8 mouse cellular contexts compared by ENCODE assay signal in genomic region chr5:139818801-139819200, GRCm38 (mm10). TPM values are rescaled to one million over a fixed set of nuclear protein-coding genes. Genes with fewer than 3 reads are reported as not detected.
DNase-seq lines count a peak whose midpoint lies in the region; ATAC-seq and TF ChIP-seq lines count a peak whose summit lies in the region.
"Had no signal": no experiment of that assay in that cellular context is flagged by ENCODE, and none has a peak within 500 bp of the region (broad histone marks: within the 10 kb centered on the region; RNA-seq: fewer than 3 reads in every experiment).

No protein-coding gene starts in this region.

- peak; percentile 64 for DNase-seq in kidney, adult 2 months
- peak; percentile 75 for DNase-seq in NIH3T3 (ENCODE audit: low read depth)
- DNase-seq in embryonic facial prominence, embryonic 14.5 days (ENCODE audit: low spot score): peak; percentile 42
- peak; percentile 70 for DNase-seq in liver, embryonic 13.5 days
- DNase-seq in spleen, postnatal 4 days (ENCODE audit: low spot score in 2 of 2): peak; percentile 84 to 88
- DNase-seq in layer of hippocampus, adult 9-10 months (ENCODE audit: low spot score): no peak

- no peaks in the 10 kb centered on the region for H3K4me1 ChIP-seq in kidney, adult 2 months (ENCODE audit: control insufficient read depth, insufficient read depth, low read length)
- peaks cover 15% of the 10 kb centered on the region for H3K4me1 ChIP-seq in kidney, embryonic 15.5 days
- H3K4me1 ChIP-seq in embryonic facial prominence, embryonic 14.5 days (ENCODE audit: control insufficient read depth, insufficient read depth, low read length): no peaks in the 10 kb centered on the region
- H3K4me1 ChIP-seq in liver, embryonic 13.5 days (replicated peaks): peaks cover 84% of the 10 kb centered on the region

- WGBS in kidney, adult 2 months: 50% methylated on average over 4 of the region's 4 CpGs
- WGBS in kidney, embryonic 15.5 days: 48% methylated on average over 4 of the region's 4 CpGs
- WGBS in embryonic facial prominence, embryonic 14.5 days: 56% methylated on average over 4 of the region's 4 CpGs
- 28% methylated on average over 4 of the region's 4 CpGs for WGBS in liver, embryonic 13.5 days (ENCODE audit: insufficient replicate concordance)

- no peak overlapping the region for H3K4me3 ChIP-seq in kidney, adult 2 months (ENCODE audit: insufficient read depth, low read depth, low read length)
- no peak overlapping the region for H3K4me3 ChIP-seq in kidney, embryonic 15.5 days (replicated peaks)
- H3K4me3 ChIP-seq in embryonic facial prominence, embryonic 14.5 days (ENCODE audit: low read depth, low read length): no peak overlapping the region
- no peak overlapping the region for H3K4me3 ChIP-seq in liver, embryonic 13.5 days (replicated peaks)

- no peaks in the 10 kb centered on the region for H3K27me3 ChIP-seq in kidney, adult 2 months (replicated peaks; ENCODE audit: control insufficient read depth, insufficient read depth, low read length)
- peaks cover 14% of the 10 kb centered on the region for H3K27me3 ChIP-seq in kidney, embryonic 15.5 days
- H3K27me3 ChIP-seq in embryonic facial prominence, embryonic 14.5 days (replicated peaks; ENCODE audit: control insufficient read depth, insufficient read depth, low read length): peaks cover 10% of the 10 kb centered on the region
- peaks cover 5% of the 10 kb centered on the region for H3K27me3 ChIP-seq in liver, embryonic 13.5 days

- no peak overlapping the region for H3K27ac ChIP-seq in kidney, adult 2 months (ENCODE audit: insufficient read depth, low read depth, low read length)
- no peak overlapping the region for H3K27ac ChIP-seq in kidney, embryonic 15.5 days
- no peak overlapping the region for H3K27ac ChIP-seq in embryonic facial prominence, embryonic 14.5 days (replicated peaks; ENCODE audit: low read depth, low read length)
- H3K27ac ChIP-seq in liver, embryonic 13.5 days: peak overlapping the region; percentile 83

- no peak overlapping the region for H3K4me2 ChIP-seq in kidney, embryonic 15.5 days
- no peak overlapping the region for H3K4me2 ChIP-seq in embryonic facial prominence, embryonic 14.5 days (ENCODE audit: low read depth, low read length)
- H3K4me2 ChIP-seq in liver, embryonic 13.5 days: peak overlapping the region; percentile 4; the same call in 1 of the 2 replicates

- TF ChIP-seq POLR2A in kidney, adult 2 months (IDR thresholded peaks at IDR 0.05; ENCODE audit: low read depth, low read length): no peak

- H3K9ac ChIP-seq in kidney, embryonic 15.5 days: no peak overlapping the region
- no peak overlapping the region for H3K9ac ChIP-seq in embryonic facial prominence, embryonic 14.5 days (ENCODE audit: low read depth, low read length)
- H3K9ac ChIP-seq in liver, embryonic 13.5 days: peak overlapping the region; percentile 44

- H3K9me3 ChIP-seq in kidney, embryonic 15.5 days (replicated peaks): no peaks in the 10 kb centered on the region
- no peaks in the 10 kb centered on the region for H3K9me3 ChIP-seq in embryonic facial prominence, embryonic 14.5 days (ENCODE audit: control insufficient read depth, low read length)
- H3K9me3 ChIP-seq in liver, embryonic 13.5 days (replicated peaks): no peaks in the 10 kb centered on the region

- no peak for ATAC-seq in kidney, embryonic 15.5 days (replicated peaks; ENCODE audit: low FRiP score)
- no peak for ATAC-seq in embryonic facial prominence, embryonic 14.5 days (ENCODE audit: low read depth)
- ATAC-seq in liver, embryonic 13.5 days (ENCODE audit: low read depth): peak; percentile 77

- peak; percentile 66 for TF ChIP-seq CTCF in kidney, adult 2 months (conservative IDR thresholded peaks at IDR 0.05; ENCODE audit: insufficient read depth, insufficient read length, low read depth, low read length)

- 0 out of 2 replicates have a peak, but pooled peaks cover 1% of the 10 kb centered on the region for H3K36me3 ChIP-seq in kidney, adult 2 months (ENCODE audit: control insufficient read depth, insufficient read depth, low read length)
- H3K36me3 ChIP-seq in kidney, embryonic 15.5 days: peaks cover 24% of the 10 kb centered on the region
- H3K36me3 ChIP-seq in embryonic facial prominence, embryonic 14.5 days (ENCODE audit: control insufficient read depth, insufficient read depth, low read length): peaks cover 22% of the 10 kb centered on the region
- peaks cover 28% of the 10 kb centered on the region for H3K36me3 ChIP-seq in liver, embryonic 13.5 days

RNA-seq across cellular contexts. Expression of gene Tmem184a, which starts 0.9 kb away (rescaled TPM):
- 69.7 and 90.2 TPM in 2 replicates for polyA plus RNA-seq in kidney, adult 2 months (2012; rRNA removed)
- polyA plus RNA-seq in kidney, embryonic 15.5 days (2015; fragmentation: Nextera tagmentation; extraction: Ambion mirVana): 5.8 and 7.2 TPM in 2 replicates
- polyA plus RNA-seq in embryonic facial prominence, embryonic 14.5 days (2014; fragmentation: Nextera tagmentation; extraction: Ambion mirVana): 4.3 and 5.5 TPM in 2 replicates
- 0.68 and 0.89 TPM in 2 replicates for polyA plus RNA-seq in liver, embryonic 13.5 days (2015; fragmentation: Nextera tagmentation; extraction: Ambion mirVana)

RNA-seq across cellular contexts. Expression of gene Gm26938, which starts 7.4 kb away (rescaled TPM):
- not detected in 2 replicates for polyA plus RNA-seq in kidney, adult 2 months (2012; rRNA removed)
- not detected in 2 replicates for polyA plus RNA-seq in kidney, embryonic 15.5 days (2015; fragmentation: Nextera tagmentation; extraction: Ambion mirVana)
- not detected in 2 replicates for polyA plus RNA-seq in embryonic facial prominence, embryonic 14.5 days (2014; fragmentation: Nextera tagmentation; extraction: Ambion mirVana)
- polyA plus RNA-seq in liver, embryonic 13.5 days (2015; fragmentation: Nextera tagmentation; extraction: Ambion mirVana): not detected in 2 replicates
- polyA plus RNA-seq: lung, embryonic 16.5 days had no signal

RNA-seq across cellular contexts. Expression of gene Psmg3, which starts 7.9 kb away (rescaled TPM):
- polyA plus RNA-seq in kidney, adult 2 months (2012; rRNA removed): 24.4 and 29.2 TPM in 2 replicates
- 74.0 and 77.8 TPM in 2 replicates for polyA plus RNA-seq in kidney, embryonic 15.5 days (2015; fragmentation: Nextera tagmentation; extraction: Ambion mirVana)
- polyA plus RNA-seq in embryonic facial prominence, embryonic 14.5 days (2014; fragmentation: Nextera tagmentation; extraction: Ambion mirVana): 61.2 and 61.8 TPM in 2 replicates
- 68.7 and 70.5 TPM in 2 replicates for polyA plus RNA-seq in liver, embryonic 13.5 days (2015; fragmentation: Nextera tagmentation; extraction: Ambion mirVana)

RNA-seq across cellular contexts. Expression of gene Mafk, which starts 27.5 kb away (rescaled TPM):
- 20.5 and 22.2 TPM in 2 replicates for polyA plus RNA-seq in kidney, adult 2 months (2012; rRNA removed)
- polyA plus RNA-seq in kidney, embryonic 15.5 days (2015; fragmentation: Nextera tagmentation; extraction: Ambion mirVana): 10.6 and 11.1 TPM in 2 replicates
- polyA plus RNA-seq in embryonic facial prominence, embryonic 14.5 days (2014; fragmentation: Nextera tagmentation; extraction: Ambion mirVana): 7.1 and 8.1 TPM in 2 replicates
- polyA plus RNA-seq in liver, embryonic 13.5 days (2015; fragmentation: Nextera tagmentation; extraction: Ambion mirVana): 41.6 and 44.9 TPM in 2 replicates

RNA-seq across cellular contexts. Expression of gene Ints1, which starts 43.3 kb away (rescaled TPM):
- 40.1 and 42.2 TPM in 2 replicates for polyA plus RNA-seq in kidney, adult 2 months (2012; rRNA removed)
- 26.1 and 27.7 TPM in 2 replicates for polyA plus RNA-seq in kidney, embryonic 15.5 days (2015; fragmentation: Nextera tagmentation; extraction: Ambion mirVana)
- 28.0 and 31.9 TPM in 2 replicates for polyA plus RNA-seq in embryonic facial prominence, embryonic 14.5 days (2014; fragmentation: Nextera tagmentation; extraction: Ambion mirVana)
- polyA plus RNA-seq in liver, embryonic 13.5 days (2015; fragmentation: Nextera tagmentation; extraction: Ambion mirVana): 12.7 and 13.8 TPM in 2 replicates
